Mouse (Mus musculus): ENCODE measurements around the gene Taar1. TPM values are rescaled to one million over a fixed set of nuclear protein-coding genes. Genes with fewer than 3 reads are reported as not detected.
A peak's percentile ranks its signal among the peaks of the same experiment; 100 is the strongest.

The Taar1 gene
- not detected in 2 replicates for polyA plus RNA-seq (2012; rRNA removed)

- TF ChIP-seq POLR2A (IDR thresholded peaks at IDR 0.05; ENCODE audit: borderline replicate concordance, extremely low read depth, insufficient read depth, insufficient read length, poor library complexity, severe bottlenecking), result no peak
- TF ChIP-seq CTCF (IDR thresholded peaks at IDR 0.05; ENCODE audit: borderline replicate concordance, extremely low read depth, insufficient read depth, insufficient read length), result no peak
- no peak for DNase-seq (ENCODE audit: low read depth)
These were observed at the start of gene Taar1 for GRCm38 (mm10) chr10:23920056-23920455. Gene Taar1, plus strand, starts transcription at chr10:23920356.

- no peak for DNase-seq (ENCODE audit: low read depth)
- TF ChIP-seq POLR2A (IDR thresholded peaks at IDR 0.05; ENCODE audit: borderline replicate concordance, extremely low read depth, insufficient read depth, insufficient read length, poor library complexity, severe bottlenecking), result no peak
- peak; percentile 16; the same call in 1 of the 2 replicates for TF ChIP-seq CTCF (IDR thresholded peaks at IDR 0.05; ENCODE audit: borderline replicate concordance, extremely low read depth, insufficient read depth, insufficient read length)
These were observed 39.5 kb upstream of the Taar1 start for GRCm38 (mm10) chr10:23880695-23881094.

- TF ChIP-seq CTCF (IDR thresholded peaks at IDR 0.05; ENCODE audit: borderline replicate concordance, extremely low read depth, insufficient read depth, insufficient read length), result no peak
- TF ChIP-seq POLR2A (IDR thresholded peaks at IDR 0.05; ENCODE audit: borderline replicate concordance, extremely low read depth, insufficient read depth, insufficient read length, poor library complexity, severe bottlenecking), result no peak
- DNase-seq (ENCODE audit: low read depth), result no peak
These were observed 35.2 kb upstream of the Taar1 start for GRCm38 (mm10) chr10:23884910-23885309.

- DNase-seq (ENCODE audit: low read depth), result no peak
- no peak for TF ChIP-seq CTCF (IDR thresholded peaks at IDR 0.05; ENCODE audit: borderline replicate concordance, extremely low read depth, insufficient read depth, insufficient read length)
- TF ChIP-seq POLR2A (IDR thresholded peaks at IDR 0.05; ENCODE audit: borderline replicate concordance, extremely low read depth, insufficient read depth, insufficient read length, poor library complexity, severe bottlenecking), result no peak
These were observed 34.1 kb upstream of the Taar1 start for GRCm38 (mm10) chr10:23886060-23886459.

- TF ChIP-seq POLR2A (IDR thresholded peaks at IDR 0.05; ENCODE audit: borderline replicate concordance, extremely low read depth, insufficient read depth, insufficient read length, poor library complexity, severe bottlenecking) (no peak), CTCF (IDR thresholded peaks at IDR 0.05; ENCODE audit: borderline replicate concordance, extremely low read depth, insufficient read depth, insufficient read length) (no peak)
- DNase-seq (ENCODE audit: low read depth), result no peak
These were observed 27.2 kb upstream of the Taar1 start for GRCm38 (mm10) chr10:23892987-23893386.

- no peak for TF ChIP-seq CTCF (IDR thresholded peaks at IDR 0.05; ENCODE audit: borderline replicate concordance, extremely low read depth, insufficient read depth, insufficient read length)
- TF ChIP-seq POLR2A (IDR thresholded peaks at IDR 0.05; ENCODE audit: borderline replicate concordance, extremely low read depth, insufficient read depth, insufficient read length, poor library complexity, severe bottlenecking), result no peak
- peak; percentile 5 for DNase-seq (ENCODE audit: low read depth)
These were observed 25.4 kb upstream of the Taar1 start, which contains the start of gene Vnn1 for GRCm38 (mm10) chr10:23894601-23895349. Gene Vnn1, plus strand, starts transcription at chr10:23894688.

- no peak for TF ChIP-seq CTCF (IDR thresholded peaks at IDR 0.05; ENCODE audit: borderline replicate concordance, extremely low read depth, insufficient read depth, insufficient read length)
- TF ChIP-seq POLR2A (IDR thresholded peaks at IDR 0.05; ENCODE audit: borderline replicate concordance, extremely low read depth, insufficient read depth, insufficient read length, poor library complexity, severe bottlenecking), result no peak
- DNase-seq (ENCODE audit: low read depth), result no peak
These were observed 24.8 kb upstream of the Taar1 start for GRCm38 (mm10) chr10:23895376-23895775.

- peak; percentile 58 for DNase-seq (ENCODE audit: low read depth)
- TF ChIP-seq CTCF (IDR thresholded peaks at IDR 0.05; ENCODE audit: borderline replicate concordance, extremely low read depth, insufficient read depth, insufficient read length) (no peak), POLR2A (IDR thresholded peaks at IDR 0.05; ENCODE audit: borderline replicate concordance, extremely low read depth, insufficient read depth, insufficient read length, poor library complexity, severe bottlenecking) (no peak)
These were observed 19.0 kb upstream of the Taar1 start for GRCm38 (mm10) chr10:23901119-23901518.

GRCm38 (mm10) chr10:23905661-23906060, 14.5 kb upstream of the Taar1 start:
- DNase-seq (ENCODE audit: low read depth), result no peak
- TF ChIP-seq CTCF (IDR thresholded peaks at IDR 0.05; ENCODE audit: borderline replicate concordance, extremely low read depth, insufficient read depth, insufficient read length) (no peak), POLR2A (IDR thresholded peaks at IDR 0.05; ENCODE audit: borderline replicate concordance, extremely low read depth, insufficient read depth, insufficient read length, poor library complexity, severe bottlenecking) (no peak)

- no peak for TF ChIP-seq CTCF (IDR thresholded peaks at IDR 0.05; ENCODE audit: borderline replicate concordance, extremely low read depth, insufficient read depth, insufficient read length)
- TF ChIP-seq POLR2A (IDR thresholded peaks at IDR 0.05; ENCODE audit: borderline replicate concordance, extremely low read depth, insufficient read depth, insufficient read length, poor library complexity, severe bottlenecking), result no peak
- no peak for DNase-seq (ENCODE audit: low read depth)
These were observed 2.3 kb downstream of the Taar1 start for GRCm38 (mm10) chr10:23922468-23922867.

- DNase-seq (ENCODE audit: low read depth), result no peak
- TF ChIP-seq CTCF (IDR thresholded peaks at IDR 0.05; ENCODE audit: borderline replicate concordance, extremely low read depth, insufficient read depth, insufficient read length) (no peak), POLR2A (IDR thresholded peaks at IDR 0.05; ENCODE audit: borderline replicate concordance, extremely low read depth, insufficient read depth, insufficient read length, poor library complexity, severe bottlenecking) (no peak)
These were observed 3.8 kb downstream of the Taar1 start for GRCm38 (mm10) chr10:23923941-23924340.

GRCm38 (mm10) chr10:23937613-23938012, 17.5 kb downstream of the Taar1 start:
- no peak for DNase-seq (ENCODE audit: low read depth)
- TF ChIP-seq POLR2A (IDR thresholded peaks at IDR 0.05; ENCODE audit: borderline replicate concordance, extremely low read depth, insufficient read depth, insufficient read length, poor library complexity, severe bottlenecking) (no peak), CTCF (IDR thresholded peaks at IDR 0.05; ENCODE audit: borderline replicate concordance, extremely low read depth, insufficient read depth, insufficient read length) (no peak)

Measured in brain, embryonic 14.5 days (tissue).